Mouse (Mus musculus) B cell, adult 2 months (primary cell): Measurements from ENCODE around the gene Ptprf.
A peak's percentile ranks its signal among the peaks of the same experiment; 100 is the strongest.

ENCODE experiments used
- DNase-seq, 2 experiments: peaks; one replicate each; pipeline ENCODE4 v3.0.0; 2022

Ptprf gene

DNA sequence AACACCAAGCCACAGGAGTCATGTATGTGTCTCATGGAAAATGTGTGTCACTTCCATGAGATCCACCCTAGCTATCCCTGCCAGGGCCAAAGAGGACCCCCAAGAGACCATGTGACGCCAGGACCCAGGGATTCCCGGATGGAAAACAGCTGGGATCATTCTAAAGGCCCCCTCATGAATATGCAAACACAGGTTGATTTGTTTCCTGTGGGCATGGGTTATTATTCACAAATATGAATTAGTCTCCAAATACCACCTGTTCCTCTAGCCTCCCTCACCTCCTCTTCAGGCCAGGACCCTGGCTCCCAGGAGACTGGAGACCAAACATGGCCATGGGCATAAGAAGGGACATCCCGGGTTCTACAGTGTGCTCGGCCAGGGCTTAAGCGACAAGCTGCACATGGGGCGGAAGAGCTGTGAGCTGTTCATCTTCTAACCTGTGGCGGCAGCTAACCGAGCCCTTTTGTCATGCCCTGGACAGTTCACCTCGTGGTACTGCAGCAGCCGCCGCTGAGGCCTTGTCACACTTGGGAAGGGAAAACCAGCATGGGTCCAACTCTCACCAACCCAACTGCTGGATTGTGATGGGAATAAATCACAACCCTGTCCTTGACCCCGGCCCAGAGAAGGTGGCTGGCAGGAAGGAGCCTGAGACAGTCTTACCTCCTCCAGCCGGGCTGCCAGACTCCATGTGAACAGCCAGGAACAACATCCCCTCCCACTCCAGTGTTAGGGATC, 9.6 kb downstream of the Ptprf start:
- no peak for DNase-seq

DNA sequence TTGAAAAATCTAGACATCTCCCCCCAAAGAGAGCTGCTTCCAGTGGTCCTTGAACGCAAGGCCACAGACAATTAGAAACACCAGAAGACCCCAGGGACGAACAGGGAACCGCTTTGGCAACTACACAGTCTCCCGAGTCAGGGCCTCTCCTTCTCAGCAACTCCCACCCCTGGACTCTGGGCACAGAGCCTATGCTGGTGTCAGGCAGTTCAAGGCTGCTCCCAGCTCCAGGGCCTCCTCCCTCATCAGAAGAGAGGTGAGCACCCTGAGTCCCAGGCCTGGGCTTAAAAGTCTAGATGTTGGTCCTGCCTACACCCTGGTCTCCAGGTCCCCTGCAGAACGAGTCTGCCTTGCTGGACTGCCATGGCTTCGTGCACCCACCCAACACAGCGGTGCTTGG, 10.7 kb downstream of the Ptprf start:
- DNase-seq: no peak

DNA sequence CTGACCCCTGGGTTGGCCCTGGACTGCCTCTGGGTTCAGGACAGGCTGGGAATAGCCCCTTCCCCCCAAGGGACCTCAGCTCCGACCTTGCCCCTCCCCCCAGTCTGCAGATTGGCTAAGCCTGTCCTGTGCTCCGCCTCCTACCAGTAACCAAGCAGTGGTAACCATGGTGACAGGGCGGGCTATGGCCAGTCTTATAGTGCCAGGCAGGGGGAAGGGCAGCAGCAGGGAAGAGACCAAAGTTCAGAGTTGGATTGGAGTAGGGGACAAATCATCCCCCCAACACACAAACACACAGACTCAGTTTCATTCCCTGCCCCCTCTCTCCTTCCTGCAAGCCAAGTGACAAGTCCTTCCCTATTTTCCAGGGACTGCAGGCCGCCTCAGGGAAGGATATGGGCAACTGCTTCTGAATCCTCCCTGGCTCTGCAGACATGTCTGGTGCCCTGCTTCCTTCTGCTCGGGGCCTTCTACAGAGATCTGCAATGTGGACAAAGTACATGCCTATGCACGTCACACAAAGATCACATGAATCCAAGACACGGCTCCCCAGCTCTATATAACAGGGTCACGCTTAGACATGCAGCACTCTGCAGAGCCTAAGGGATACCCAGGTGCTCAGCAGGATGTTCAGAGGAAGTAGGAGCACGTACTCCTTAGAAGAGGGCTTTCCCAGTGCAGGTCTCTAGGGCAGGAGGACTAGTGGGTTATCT, 14.5 kb downstream of the Ptprf start:
- no peak for DNase-seq

- DNase-seq: no peak
Measured at GRCm38 (mm10) chr4:118275601-118276519, 15.3 kb downstream of the Ptprf start.

DNA sequence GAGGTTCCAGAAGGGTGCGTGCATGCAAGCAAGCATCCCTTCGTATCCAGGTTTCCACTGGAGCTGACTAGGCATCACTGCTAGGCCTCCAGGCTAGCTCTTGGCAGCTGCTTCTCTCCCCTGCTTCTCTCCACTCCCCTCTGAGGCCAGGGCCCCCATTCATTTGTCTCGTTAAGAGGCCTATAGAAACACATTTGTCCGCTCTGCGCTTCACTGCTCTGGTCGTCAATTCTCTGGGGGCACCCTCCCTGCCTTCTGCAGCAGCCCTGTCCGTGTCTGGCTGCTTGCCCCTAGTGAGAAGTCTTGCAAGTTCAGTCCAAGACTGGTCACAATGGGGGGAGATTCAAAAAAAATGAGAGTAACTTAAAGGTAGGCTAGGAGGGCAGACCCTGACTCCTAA, 16.7 kb downstream of the Ptprf start:
- no peak for DNase-seq

GRCm38 (mm10) chr4:118273998-118274397, 17.2 kb downstream of the Ptprf start:
- no peak for DNase-seq

GRCm38 (mm10) chr4:118273545-118273944, 17.7 kb downstream of the Ptprf start:
- DNase-seq: no peak

GRCm38 (mm10) chr4:118272871-118273270, 18.3 kb downstream of the Ptprf start:
- DNase-seq: no peak

- no peak for DNase-seq
Measured at GRCm38 (mm10) chr4:118272258-118272657, 18.9 kb downstream of the Ptprf start.

GRCm38 (mm10) chr4:118271556-118272074, 19.6 kb downstream of the Ptprf start:
- DNase-seq: no peak

- no peak for DNase-seq
Measured at GRCm38 (mm10) chr4:118270706-118271105, 20.5 kb downstream of the Ptprf start.

DNA sequence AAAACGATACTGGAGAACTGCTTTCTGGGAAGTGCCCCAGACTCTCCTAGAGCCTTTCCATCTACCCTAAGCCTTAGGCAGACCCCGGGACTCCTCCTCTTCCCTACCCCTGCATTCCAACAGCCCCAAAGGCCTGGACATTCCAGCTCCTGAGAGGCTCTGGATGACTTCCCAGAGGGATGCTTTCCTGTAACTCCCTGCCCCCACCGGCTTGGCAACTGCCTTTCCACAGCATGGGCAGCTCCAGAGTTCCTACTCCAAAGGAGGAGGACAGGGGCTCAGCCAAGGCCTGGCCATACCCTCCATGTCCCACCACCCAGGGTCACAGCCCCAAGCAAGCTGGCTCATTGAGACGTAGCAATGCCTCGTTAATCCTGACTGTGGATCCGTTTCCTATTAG, 21.2 kb downstream of the Ptprf start:
- no peak for DNase-seq

DNA sequence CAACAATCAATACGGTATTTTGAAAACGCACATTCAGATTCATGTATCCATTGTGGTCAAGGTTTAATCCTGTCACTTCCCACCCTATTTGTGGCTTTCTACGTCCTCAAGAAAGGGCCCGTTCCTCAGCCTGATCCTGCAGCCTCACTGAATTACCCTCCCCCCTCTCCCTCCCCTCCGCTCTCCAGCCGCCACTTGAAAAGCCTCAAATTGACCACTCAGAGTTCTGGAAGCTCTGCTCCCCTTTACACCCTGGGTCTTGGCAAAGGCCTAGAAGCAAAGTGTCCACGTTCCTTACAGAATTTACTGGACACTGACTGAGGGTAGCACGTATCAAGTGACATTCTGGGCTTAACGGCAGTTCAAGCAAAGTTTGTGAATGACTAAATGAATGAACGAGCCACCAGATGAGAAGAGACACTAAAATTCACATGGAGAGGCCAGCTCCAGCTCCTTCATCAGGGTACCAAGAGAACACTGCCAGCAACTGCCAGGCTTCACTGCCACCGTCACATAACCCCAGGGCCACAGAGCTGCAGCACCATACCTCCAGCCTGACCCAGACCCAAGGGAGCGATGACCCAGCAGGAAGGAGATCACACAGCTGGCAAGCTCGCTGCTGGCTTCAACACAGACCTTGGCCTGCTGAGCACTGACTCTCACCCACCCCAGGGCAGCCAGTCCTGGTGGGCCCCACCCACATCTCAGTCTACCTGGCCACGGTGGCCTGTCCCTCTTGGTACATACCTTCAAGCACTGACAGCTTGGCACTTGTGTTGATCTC, 22.6 kb downstream of the Ptprf start:
- DNase-seq: no peak

- DNase-seq: no peak
Measured at GRCm38 (mm10) chr4:118265557-118265956, 25.6 kb downstream of the Ptprf start.

- no peak for DNase-seq
Measured at GRCm38 (mm10) chr4:118261771-118262473, 29.3 kb downstream of the Ptprf start.

- DNase-seq: no peak
Measured at GRCm38 (mm10) chr4:118261291-118261690, 29.9 kb downstream of the Ptprf start.

DNA sequence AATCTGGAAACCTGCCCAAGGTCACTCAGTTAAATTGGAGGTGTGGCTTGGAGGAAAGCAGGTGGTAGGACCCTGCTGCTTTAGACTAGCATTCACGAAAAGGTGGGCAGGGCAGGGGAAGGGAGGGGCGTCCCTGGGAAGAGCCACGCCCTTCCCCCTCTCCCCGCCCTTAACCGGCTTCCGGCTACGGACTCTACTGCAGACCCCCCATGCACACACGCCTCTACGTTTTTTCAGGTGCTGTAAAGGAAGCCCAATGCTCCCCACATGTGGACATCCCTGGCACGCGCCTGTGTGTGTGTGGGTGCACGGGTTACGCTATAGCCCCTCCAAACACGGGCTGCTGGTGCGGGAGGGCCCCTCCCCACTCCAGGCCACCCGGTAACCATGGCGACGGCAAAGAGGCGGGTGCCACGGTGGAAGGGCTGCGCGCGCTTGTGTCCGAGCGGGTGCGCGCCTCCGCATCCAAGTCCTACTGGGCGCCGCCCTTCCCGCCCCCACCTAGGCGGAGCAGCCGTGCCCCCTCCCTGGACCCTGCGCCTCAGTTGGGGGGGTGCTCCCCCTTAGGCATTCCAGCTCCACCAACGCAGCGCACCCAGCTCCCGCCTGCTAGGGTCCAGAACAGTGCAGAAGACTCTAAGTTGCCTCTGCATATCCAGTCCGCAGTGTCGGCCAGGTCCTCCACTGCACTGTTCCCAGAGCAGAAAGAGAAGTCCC, 30.5 kb downstream of the Ptprf start:
- DNase-seq: peak; percentile 4 to 5

DNA sequence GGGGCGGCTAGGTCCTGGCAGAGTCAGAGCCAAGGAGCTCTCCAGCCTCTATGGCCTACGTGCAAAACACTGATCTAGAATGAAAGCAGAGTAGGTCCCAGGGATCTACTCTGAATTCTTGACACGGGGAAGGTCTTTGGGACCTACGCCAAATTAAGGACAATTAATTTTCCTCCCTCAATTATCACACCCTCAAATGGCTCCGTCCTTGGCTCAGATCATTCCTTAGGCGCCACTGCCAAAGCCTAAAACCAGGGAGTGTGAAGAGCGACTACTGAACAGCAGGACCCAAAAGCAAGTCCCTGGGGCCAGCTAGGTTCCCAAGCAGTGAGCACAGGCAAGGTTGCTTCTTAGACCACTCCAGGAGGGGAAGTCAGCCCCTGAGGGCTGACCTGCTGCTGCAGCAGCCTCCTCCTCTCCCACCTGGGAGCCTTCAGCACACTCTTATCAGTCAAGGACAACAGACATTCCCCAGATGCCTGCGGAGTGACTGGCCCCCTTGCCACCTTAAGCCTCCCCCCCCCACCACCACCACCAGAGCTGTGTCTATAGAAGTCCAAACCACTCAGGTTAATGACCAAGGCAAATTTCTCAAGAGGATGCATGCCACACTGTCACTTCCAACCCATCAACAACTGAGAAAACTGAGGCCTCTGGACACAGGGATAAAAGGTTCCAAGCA, 31.3 kb downstream of the Ptprf start:
- DNase-seq: no peak

DNA sequence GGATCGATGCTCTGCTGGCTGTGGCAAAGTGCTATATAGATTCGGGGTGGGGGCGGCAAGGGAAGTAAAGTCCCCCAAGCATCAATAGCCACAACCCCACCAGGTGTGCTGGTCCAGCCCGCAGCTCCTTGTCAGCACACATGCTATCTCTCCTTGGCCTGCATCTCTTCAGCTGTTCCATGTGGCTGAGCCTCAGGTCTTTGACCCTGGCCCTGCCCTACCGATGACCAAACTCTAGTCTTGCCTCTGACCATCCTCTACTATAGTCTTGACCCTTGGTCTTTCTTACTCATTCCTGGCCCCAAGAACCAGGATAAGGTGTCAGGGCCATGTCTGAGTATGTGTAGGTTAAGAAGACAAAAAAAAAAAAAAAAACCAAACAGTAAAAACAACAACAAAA, 33.2 kb downstream of the Ptprf start:
- DNase-seq: no peak

DNA sequence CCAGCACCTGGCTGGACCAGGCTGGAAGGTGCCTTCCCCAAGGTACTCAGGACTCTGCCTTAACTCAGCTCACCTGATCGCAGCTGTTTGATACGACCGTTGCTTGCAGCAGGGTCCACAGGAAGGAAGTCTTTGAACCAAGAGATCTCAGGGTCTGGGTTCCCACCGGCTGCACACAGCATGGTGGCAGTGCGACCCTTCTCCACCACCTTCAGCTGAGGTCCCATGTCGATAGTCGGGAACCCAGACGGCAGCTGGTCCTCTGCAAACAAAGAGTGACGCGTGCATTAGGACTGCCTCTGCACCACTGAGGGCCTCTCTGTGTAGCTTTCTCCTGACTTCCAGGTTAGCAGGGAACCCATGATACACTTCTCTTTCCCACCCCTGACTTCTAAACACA, 33.8 kb downstream of the Ptprf start:
- no peak for DNase-seq
